Mouse (Mus musculus) CH12.LX (cell line): ENCODE results near the gene Zfp638.

Source experiments
- CHD2 ChIP-seq: IDR thresholded peaks from 2 replicates; pipeline ENCODE4 v1.6.1; 2011; ENCODE audit warnings: low read length, improper control_type of control experiment
- CTCF ChIP-seq, 2 experiments: IDR thresholded peaks in 1 of 2; conservative IDR thresholded peaks in 1 of 2; 2 replicates each; pipeline ENCODE4 v1.5.1; 2011 to 2012; ENCODE audit warnings: low read depth in 2 of 2, low read length in 2 of 2, improper control_type of control experiment in 1 of 2, inconsistent platforms in 1 of 2, mild to moderate bottlenecking in 1 of 2, moderate library complexity in 1 of 2
- EP300 ChIP-seq: IDR thresholded peaks from 2 replicates; pipeline ENCODE4 v1.6.1; 2011; ENCODE audit warnings: low read length, improper control_type of control experiment
- GABPA ChIP-seq: IDR thresholded peaks from 2 replicates; pipeline ENCODE4 v1.6.1; 2012; ENCODE audit warnings: low read depth, low read length, improper control_type of control experiment, inconsistent platforms; ENCODE audit not compliant: insufficient replicate concordance
- HCFC1 ChIP-seq: IDR thresholded peaks from 2 replicates; pipeline ENCODE4 v1.6.1; 2012; ENCODE audit warnings: low read depth, mild to moderate bottlenecking, inconsistent platforms, low read length, improper control_type of control experiment
- JUN ChIP-seq: IDR thresholded peaks from 2 replicates; pipeline ENCODE4 v1.6.1; 2011; ENCODE audit warnings: low read depth, mild to moderate bottlenecking, low read length, improper control_type of control experiment, moderate library complexity; ENCODE audit not compliant: insufficient read depth
- JUND ChIP-seq: conservative IDR thresholded peaks from 2 replicates; pipeline ENCODE4 v1.6.1; 2011; ENCODE audit warnings: low read depth, low read length, improper control_type of control experiment
- MXI1 ChIP-seq: IDR thresholded peaks from 2 replicates; pipeline ENCODE4 v1.6.1; 2011; ENCODE audit warnings: mild to moderate bottlenecking, low read depth, low read length, improper control_type of control experiment
- SIN3A ChIP-seq: IDR thresholded peaks from 2 replicates; pipeline ENCODE4 v1.6.1; 2012; ENCODE audit warnings: low read length, improper control_type of control experiment, inconsistent platforms
- UBTF ChIP-seq: IDR thresholded peaks from 2 replicates; pipeline ENCODE4 v1.6.1; 2012; ENCODE audit warnings: low read depth, mild to moderate bottlenecking, inconsistent platforms, low read length, improper control_type of control experiment, moderate library complexity
- ZKSCAN1 ChIP-seq: IDR thresholded peaks from 2 replicates; pipeline ENCODE4 v1.6.1; 2012; ENCODE audit warnings: low read depth, inconsistent platforms, low read length, improper control_type of control experiment, borderline replicate concordance

GRCm38 (mm10) chr6:83942806-83943205 is 75.9 kb downstream of the Zfp638 start:
- TF ChIP-seq UBTF (no peak), JUN (no peak), HCFC1 (no peak), CTCF (conservative IDR thresholded peaks at IDR 0.05 in 1 of 2, IDR thresholded peaks at IDR 0.05 in 1 of 2; ENCODE audit: low read depth in 2 of 2, low read length in 2 of 2) (no peak), JUND (no peak), SIN3A (no peak), MXI1 (no peak), GABPA (no peak), EP300 (no peak), CHD2 (no peak), ZKSCAN1 (no peak)
